Mouse (Mus musculus) midbrain, embryonic 12.5 days (tissue): Measurements from ENCODE around the gene Acad10. TPM values are rescaled to one million over a fixed set of nuclear protein-coding genes. Genes with fewer than 3 reads are reported as not detected.
"Not testable (repeated sequence)": the region's sequence is repeated elsewhere in the genome, so short reads cannot be mapped to it uniquely, and the experiment has no call there.

Experiments used
- ATAC-seq: fragments of 200-750 bp; cut with Nextera tagmentation; 2 replicates; pipeline ENCODE4 v1.8.0; 2017; ENCODE audit warnings: low read depth, moderate TSS enrichment, moderate library complexity; ENCODE audit not compliant: low FRiP score
- H3K27ac ChIP-seq: fragments of 300-500 bp; sonication (generic); replicated peaks from 2 replicates; pipeline ENCODE4 v1.5.1; 2016; ENCODE audit warnings: mild to moderate bottlenecking
- H3K27me3 ChIP-seq: fragments of 300-500 bp; sonication (generic); 2 replicates; pipeline ENCODE4 v1.6.1; 2016; ENCODE audit warnings: mild to moderate bottlenecking
- H3K36me3 ChIP-seq: fragments of 300-500 bp; sonication (generic); 2 replicates; pipeline ENCODE4 v1.6.1; 2016
- H3K4me1 ChIP-seq: fragments of 300-500 bp; sonication (generic); 2 replicates; pipeline ENCODE4 v1.6.1; 2016
- H3K4me2 ChIP-seq: fragments of 300-500 bp; sonication (generic); replicated peaks from 2 replicates; pipeline ENCODE4 v1.6.1; 2016; ENCODE audit warnings: mild to moderate bottlenecking, moderate library complexity
- H3K4me3 ChIP-seq: fragments of 300-500 bp; sonication (generic); 2 replicates; pipeline ENCODE4 v1.5.1; 2016; ENCODE audit warnings: mild to moderate bottlenecking
- H3K9ac ChIP-seq: fragments of 300-500 bp; sonication (generic); replicated peaks from 2 replicates; pipeline ENCODE4 v1.6.1; 2016; ENCODE audit warnings: mild to moderate bottlenecking, moderate library complexity
- H3K9me3 ChIP-seq: fragments of 300-500 bp; sonication (generic); 2 replicates; pipeline ENCODE4 v1.6.1; 2016; ENCODE audit warnings: mild to moderate bottlenecking
- WGBS: fragments of 180-500 bp; shearing (Covaris S2); methylation state at CpG from one replicate; pipeline ENCODE4 v1.1.7; 2016; 5-methylcytosine and 5-hydroxymethylcytosine counted together
- polyA plus RNA-seq: library from polyadenylated mRNA; unstranded; fragments of >200 nt; fragmentation: Nextera tagmentation; extraction: Ambion mirVana; gene quantifications from 2 replicates; pipeline ENCODE4 v1.2.1, GENCODE M21; 2016

Acad10 gene
- polyA plus RNA-seq: 1.9 and 2.3 TPM in 2 replicates

DNA sequence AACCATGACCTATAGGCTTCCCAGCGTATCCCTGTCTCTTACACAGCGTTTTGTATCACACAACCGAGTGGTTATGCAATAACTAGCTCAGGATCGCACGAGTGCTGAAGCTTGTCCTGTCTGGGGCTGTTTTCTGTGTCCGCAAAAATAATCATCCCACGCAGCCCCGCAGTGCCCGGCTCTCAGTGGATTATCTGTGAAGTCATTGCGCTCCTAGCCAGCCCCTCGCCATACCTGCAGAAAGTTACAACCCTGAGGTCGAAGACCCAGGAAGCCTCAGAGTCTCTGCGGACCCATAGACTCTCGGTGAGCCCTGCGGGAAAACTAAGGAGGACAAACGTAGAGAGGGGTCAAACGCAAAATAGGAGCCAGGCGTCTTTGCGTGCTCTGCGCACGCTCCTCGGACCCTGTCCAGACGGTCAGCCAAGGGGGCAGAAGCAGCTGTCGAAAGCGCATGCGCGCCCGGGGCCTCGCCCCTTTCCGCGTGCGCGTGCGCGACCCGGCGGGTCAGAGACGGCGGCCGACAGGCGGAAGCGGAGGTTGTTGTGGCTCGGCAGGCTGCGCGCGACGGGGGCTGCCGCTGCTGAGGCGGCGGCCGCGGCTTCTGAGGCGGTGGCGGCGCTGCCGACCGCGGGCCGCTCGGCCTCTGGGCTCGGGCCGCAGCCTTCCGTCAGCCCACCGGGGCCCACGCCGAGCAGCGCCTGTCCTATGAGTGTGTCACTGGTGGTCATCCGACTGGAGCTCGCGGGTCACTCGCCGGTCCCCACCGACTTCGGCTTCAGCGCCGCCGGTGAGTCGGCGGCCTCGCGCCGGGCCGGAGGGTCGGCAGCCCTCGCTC lies at the start of gene Acad10, which contains the start of gene Brap:
Acad10 (minus strand) TSS at position 456 of the 838 bp plus-strand sequence.
Brap (plus strand) TSS at position 505 of the 838 bp plus-strand sequence.
- peak within 1 kb of the TSS; percentile 75 for H3K27ac ChIP-seq
- H3K4me3 ChIP-seq: peak within 1 kb of the TSS; percentile 97
- peak; percentile 87 for ATAC-seq
- H3K4me2 ChIP-seq: peak within 1 kb of the TSS; percentile 87
- WGBS: 2% methylated on average over 75 of the region's 85 CpGs
- H3K27me3 ChIP-seq: no peaks in the 10 kb centered on the region
- H3K4me1 ChIP-seq: peaks cover 15% of the 10 kb centered on the region
- H3K9me3 ChIP-seq: no peaks in the 10 kb centered on the region
- H3K36me3 ChIP-seq: peaks cover 31% of the 10 kb centered on the region
- H3K9ac ChIP-seq: peak within 1 kb of the TSS; percentile 93

DNA sequence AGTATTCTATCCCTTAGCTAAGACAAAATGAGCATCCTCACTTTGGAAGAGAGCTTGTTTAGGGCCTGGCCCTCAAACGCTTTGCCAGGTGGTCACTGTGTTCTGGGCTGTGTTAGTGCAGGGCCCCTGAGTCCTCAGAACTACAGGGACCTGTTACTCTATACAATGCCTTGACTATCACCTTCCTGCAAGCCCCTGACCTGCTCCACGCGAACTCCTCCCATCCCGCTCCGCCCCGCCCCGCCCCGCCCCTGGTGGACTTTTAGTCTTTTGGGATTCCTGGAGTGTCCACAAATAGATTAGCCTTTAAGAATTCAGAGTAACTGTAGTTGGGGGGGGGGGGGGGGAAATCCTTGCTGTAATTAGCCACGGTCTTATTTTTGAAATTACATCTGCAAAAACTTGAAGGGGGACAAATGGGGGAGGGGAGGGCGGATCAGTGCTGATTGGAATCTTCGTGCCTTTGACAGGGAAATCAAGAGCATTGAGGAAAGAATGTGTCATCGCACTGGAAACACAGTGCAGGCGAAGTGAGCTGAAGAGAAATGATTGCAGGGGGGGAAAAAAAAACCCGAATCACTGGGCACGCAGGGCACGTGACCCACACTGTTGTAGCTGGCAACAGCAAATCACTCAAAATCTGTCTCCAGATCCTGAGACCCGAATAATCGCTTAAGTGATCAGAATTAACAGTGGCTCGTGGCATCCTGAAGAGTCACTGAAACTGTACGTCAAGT lies 44.4 kb upstream of the Acad10 start:
- H3K4me2 ChIP-seq: peak overlapping the region; percentile 46
- no peak overlapping the region for H3K27ac ChIP-seq
- 0 out of 2 replicates have a peak overlapping the region, but pooled peaks have one; percentile 1 for H3K4me3 ChIP-seq
- no peaks in the 10 kb centered on the region for H3K36me3 ChIP-seq
- WGBS: 9% methylated on average over 20 of the region's 20 CpGs
- ATAC-seq: no peak
- H3K4me1 ChIP-seq: peaks cover 11% of the 10 kb centered on the region
- H3K27me3 ChIP-seq: no peaks in the 10 kb centered on the region
- H3K9me3 ChIP-seq: no peaks in the 10 kb centered on the region
- H3K9ac ChIP-seq: 0 out of 2 replicates have a peak overlapping the region, but pooled peaks have one; percentile 3

DNA sequence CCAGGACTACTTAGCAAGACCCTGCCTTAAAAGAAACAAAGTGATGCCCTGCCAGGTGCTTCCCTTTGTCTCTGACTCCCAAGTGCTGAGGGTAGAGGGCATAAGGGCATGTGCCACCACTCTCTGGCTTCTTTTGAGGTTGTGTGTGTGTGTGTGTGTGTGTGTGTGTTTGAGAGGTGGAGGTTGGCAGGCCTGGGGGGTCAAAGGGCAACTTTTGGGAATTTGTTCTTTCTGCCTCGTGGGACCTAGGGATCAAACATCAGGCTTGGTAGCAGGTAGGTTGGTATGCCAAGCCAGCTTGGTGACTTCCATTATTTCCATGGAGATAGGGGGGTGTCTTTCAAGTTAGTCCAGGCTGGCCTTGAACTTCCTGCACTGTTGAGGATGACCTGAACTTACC lies 43.0 kb upstream of the Acad10 start:
- H3K36me3 ChIP-seq: no peaks in the 10 kb centered on the region
- 88% methylated on average over 1 of the region's 1 CpGs for WGBS
- H3K27me3 ChIP-seq: no peaks in the 10 kb centered on the region
- ATAC-seq: no peak
- peaks cover 11% of the 10 kb centered on the region for H3K4me1 ChIP-seq
- H3K4me2 ChIP-seq: no peak overlapping the region
- no peak overlapping the region for H3K27ac ChIP-seq
- H3K9me3 ChIP-seq: no peaks in the 10 kb centered on the region
- no peak overlapping the region for H3K9ac ChIP-seq
- no peak overlapping the region for H3K4me3 ChIP-seq

DNA sequence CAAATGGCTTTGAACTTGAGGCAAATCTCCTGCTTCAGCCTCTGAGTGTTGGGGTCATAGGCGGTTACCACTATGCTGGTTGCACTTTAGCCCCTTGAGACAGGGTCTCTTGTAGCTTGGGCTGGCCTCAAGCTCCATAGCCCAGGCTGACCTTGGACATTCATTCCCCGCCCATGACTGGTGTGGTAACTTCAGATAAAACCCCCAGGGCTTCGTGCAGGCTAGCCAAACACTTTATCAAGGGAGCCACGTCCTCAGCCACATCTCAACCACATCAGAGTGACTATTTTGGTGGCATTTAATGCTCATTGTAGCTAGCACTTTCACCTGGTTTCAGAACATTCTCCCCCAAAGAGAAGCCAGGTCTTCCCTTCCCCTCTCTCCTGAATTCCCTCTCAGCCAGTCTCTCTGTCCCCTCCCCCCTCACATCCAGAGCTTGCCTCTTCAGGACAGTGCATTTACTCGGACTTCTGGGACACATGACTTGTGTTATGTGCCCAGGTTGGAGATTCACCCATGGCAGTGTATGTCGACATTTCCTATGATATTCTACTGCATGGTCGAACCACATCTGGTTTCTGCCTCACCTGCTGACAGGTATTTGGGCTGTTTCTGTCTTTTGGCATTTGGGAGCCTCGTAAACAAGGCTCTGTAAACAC lies 40.9 kb upstream of the Acad10 start:
- H3K27me3 ChIP-seq: no peaks in the 10 kb centered on the region
- 64% methylated on average over 8 of the region's 8 CpGs for WGBS
- H3K4me2 ChIP-seq: no peak overlapping the region
- no peak overlapping the region for H3K9ac ChIP-seq
- peaks cover 11% of the 10 kb centered on the region for H3K4me1 ChIP-seq
- H3K9me3 ChIP-seq: no peaks in the 10 kb centered on the region
- no peak overlapping the region for H3K4me3 ChIP-seq
- no peaks in the 10 kb centered on the region for H3K36me3 ChIP-seq
- ATAC-seq: no peak
- H3K27ac ChIP-seq: no peak overlapping the region

DNA sequence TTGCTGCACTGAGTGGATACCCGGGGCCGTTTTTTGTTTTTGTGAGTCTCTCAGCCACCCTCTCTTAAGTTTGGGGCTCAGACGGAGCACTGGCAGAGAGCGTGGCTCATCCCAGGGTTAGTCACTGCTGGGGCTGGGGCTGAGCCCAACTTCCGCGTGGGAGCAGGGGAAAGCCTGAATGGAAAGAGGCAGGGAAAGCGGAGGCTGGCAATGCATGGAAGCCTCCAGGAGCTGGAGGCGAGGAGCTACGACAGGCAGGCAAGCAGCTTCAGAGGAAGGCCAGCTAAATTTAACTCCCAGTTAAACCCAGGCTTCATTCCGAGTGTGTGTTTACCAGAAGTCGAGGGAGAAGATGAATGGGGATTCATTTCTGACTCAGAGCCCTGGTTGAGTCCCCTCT lies 40.2 kb upstream of the Acad10 start:
- H3K4me1 ChIP-seq: peaks cover 11% of the 10 kb centered on the region
- no peak overlapping the region for H3K9ac ChIP-seq
- no peak overlapping the region for H3K27ac ChIP-seq
- no peaks in the 10 kb centered on the region for H3K9me3 ChIP-seq
- 29% methylated on average over 11 of the region's 11 CpGs for WGBS
- no peak overlapping the region for H3K4me3 ChIP-seq
- ATAC-seq: no peak
- no peak overlapping the region for H3K4me2 ChIP-seq
- H3K36me3 ChIP-seq: no peaks in the 10 kb centered on the region
- H3K27me3 ChIP-seq: no peaks in the 10 kb centered on the region

DNA sequence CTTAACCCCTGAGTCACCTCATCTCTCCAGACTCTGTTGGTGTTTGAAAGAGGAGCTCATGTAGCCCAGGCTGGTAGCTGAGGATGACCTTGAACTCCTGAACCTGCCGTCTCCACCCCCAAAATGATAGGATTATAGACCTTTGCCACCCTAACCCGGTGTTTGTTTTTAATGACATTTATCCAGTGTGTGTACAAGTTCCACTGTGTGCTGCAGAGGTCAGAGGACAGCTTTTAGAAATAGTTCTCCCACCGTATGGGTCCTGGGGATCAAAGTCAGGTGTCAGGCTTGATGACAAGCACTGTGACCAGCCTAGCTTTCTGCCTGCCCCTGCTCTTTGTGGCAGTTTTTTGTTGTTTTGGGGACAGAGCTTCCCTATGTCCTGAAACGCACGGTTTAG lies 39.6 kb upstream of the Acad10 start:
- H3K27me3 ChIP-seq: no peaks in the 10 kb centered on the region
- no peaks in the 10 kb centered on the region for H3K36me3 ChIP-seq
- ATAC-seq: no peak
- H3K27ac ChIP-seq: no peak overlapping the region
- H3K9ac ChIP-seq: no peak overlapping the region
- H3K9me3 ChIP-seq: no peaks in the 10 kb centered on the region
- 52% methylated on average over 5 of the region's 5 CpGs for WGBS
- H3K4me3 ChIP-seq: no peak overlapping the region
- peaks cover 7% of the 10 kb centered on the region for H3K4me1 ChIP-seq
- H3K4me2 ChIP-seq: no peak overlapping the region

DNA sequence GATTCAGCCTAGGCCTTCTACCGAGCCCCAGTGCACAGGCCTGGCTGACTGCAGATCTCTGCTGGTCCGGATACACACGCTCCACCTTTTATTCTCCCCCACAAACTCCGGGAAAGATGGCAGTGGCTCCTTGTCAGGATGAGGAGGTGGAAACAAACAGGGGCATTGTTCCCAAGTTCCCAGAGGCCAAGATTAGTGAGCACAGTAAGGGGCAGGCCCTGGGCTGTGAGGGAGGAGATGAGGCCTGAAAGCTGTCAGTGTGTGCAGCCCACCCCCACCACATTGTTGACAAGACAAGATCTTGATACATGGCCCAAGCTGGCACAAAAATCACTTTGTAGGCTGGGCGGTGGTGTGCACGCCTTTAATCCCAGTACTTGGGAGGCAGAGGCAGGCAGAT lies 36.4 kb upstream of the Acad10 start:
- 52% methylated on average over 6 of the region's 6 CpGs for WGBS
- Histone ChIP-seq H3K27me3 (no peaks in the 10 kb centered on the region), H3K4me1 (no peaks in the 10 kb centered on the region), H3K27ac (no peak overlapping the region), H3K36me3 (no peaks in the 10 kb centered on the region), H3K9me3 (no peaks in the 10 kb centered on the region), H3K9ac (no peak overlapping the region), H3K4me3 (no peak overlapping the region), H3K4me2 (no peak overlapping the region)
- no peak for ATAC-seq

DNA sequence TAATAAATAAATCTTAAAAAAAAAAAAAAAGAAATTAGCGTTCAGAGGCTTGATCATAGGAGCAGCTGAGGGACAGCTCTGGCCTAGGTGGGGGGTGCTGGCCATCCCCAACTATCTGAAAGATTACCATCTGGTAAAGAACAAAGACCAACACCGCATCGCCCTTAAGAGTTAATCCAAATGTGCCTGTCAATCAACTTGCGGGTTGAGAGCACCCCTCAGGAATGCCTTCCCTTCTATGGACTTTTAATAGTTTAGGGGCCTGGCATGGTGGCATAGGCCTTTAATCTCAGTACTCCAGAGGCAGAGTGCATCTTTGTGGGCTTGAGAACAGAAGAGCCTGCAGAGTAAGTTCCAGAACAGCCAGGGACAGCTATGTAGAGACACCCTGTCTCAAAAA lies 32.6 kb upstream of the Acad10 start:
- no peak for ATAC-seq
- H3K27me3 ChIP-seq: no peaks in the 10 kb centered on the region
- no peaks in the 10 kb centered on the region for H3K4me1 ChIP-seq
- no peak overlapping the region for H3K9ac ChIP-seq
- H3K27ac ChIP-seq: no peak overlapping the region
- H3K36me3 ChIP-seq: peaks cover under 1% of the 10 kb centered on the region; the same call in 1 of the 2 replicates
- no peak overlapping the region for H3K4me2 ChIP-seq
- WGBS: 84% methylated on average over 4 of the region's 4 CpGs
- H3K4me3 ChIP-seq: no peak overlapping the region
- H3K9me3 ChIP-seq: no peaks in the 10 kb centered on the region

DNA sequence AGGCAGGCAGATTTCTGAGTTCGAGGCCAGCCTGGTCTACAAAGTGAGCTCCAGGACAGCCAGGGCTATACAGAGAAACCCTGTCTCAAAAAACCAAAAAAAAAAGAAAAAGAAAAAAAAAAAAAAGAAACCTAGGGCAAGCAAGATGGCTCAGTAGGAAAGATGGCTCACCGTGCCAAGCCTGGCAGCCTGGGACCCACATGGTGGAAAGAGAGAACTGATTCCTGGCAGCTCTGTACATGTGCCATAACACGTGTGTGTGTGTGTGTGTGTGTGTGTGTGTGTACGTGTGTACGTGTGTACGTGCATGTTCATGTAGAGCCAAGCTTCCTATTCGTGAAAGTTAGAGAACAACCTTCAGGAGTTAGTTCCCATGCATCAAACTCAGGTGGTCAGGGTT lies 31.1 kb upstream of the Acad10 start:
- WGBS: 88% methylated on average over 7 of the region's 7 CpGs
- H3K9ac ChIP-seq: not testable (repeated sequence)

DNA sequence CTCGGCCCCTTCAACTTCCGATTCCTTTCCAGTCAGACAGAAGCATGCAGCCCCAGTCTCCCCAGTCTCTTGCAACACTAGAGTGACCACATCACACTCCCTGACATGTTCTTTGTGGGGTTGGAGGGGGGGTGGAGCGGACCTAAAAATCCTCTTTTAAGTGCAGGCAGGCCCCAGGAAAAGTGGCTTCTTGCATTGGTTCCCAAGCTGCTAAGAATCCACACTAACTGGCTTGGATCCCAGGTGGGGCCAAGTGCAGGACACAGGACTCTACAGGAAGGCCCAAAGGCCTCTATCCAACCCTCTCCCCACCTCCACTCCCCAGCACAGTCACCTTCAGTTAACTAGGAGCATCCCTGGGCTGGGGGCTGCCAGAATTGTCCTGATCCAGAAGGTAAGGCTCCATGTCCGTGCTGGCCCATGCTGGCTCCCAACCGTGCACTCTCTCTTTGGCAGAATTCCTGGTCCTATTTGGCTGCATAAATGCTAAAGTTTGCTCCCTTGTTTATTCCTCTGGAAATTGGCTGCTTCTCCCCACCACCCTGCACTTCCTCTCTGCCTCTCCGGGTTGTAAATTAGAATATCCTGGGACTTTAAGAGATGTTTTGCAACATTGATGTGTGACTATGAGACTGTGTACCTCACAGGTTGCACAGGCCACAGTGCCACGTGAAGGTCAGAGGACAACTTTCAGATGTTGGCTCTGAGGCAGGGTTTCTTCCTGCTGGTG lies 30.3 kb upstream of the Acad10 start:
- 82% methylated on average over 7 of the region's 7 CpGs for WGBS
- no peaks in the 10 kb centered on the region for H3K27me3 ChIP-seq
- no peaks in the 10 kb centered on the region for H3K4me1 ChIP-seq
- peaks cover 21% of the 10 kb centered on the region for H3K36me3 ChIP-seq
- no peak overlapping the region for H3K4me2 ChIP-seq
- no peak overlapping the region for H3K4me3 ChIP-seq
- H3K27ac ChIP-seq: no peak overlapping the region
- no peak overlapping the region for H3K9ac ChIP-seq
- no peaks in the 10 kb centered on the region for H3K9me3 ChIP-seq
- no peak for ATAC-seq

More for the DNA sequence above, 31.1 kb upstream of the Acad10 start:
- not testable (repeated sequence) for H3K4me2 ChIP-seq, H3K27ac ChIP-seq, H3K9me3 ChIP-seq, H3K4me1 ChIP-seq, H3K4me3 ChIP-seq, ATAC-seq, H3K27me3 ChIP-seq
- H3K36me3 ChIP-seq: peaks cover 15% of the 10 kb centered on the region

DNA sequence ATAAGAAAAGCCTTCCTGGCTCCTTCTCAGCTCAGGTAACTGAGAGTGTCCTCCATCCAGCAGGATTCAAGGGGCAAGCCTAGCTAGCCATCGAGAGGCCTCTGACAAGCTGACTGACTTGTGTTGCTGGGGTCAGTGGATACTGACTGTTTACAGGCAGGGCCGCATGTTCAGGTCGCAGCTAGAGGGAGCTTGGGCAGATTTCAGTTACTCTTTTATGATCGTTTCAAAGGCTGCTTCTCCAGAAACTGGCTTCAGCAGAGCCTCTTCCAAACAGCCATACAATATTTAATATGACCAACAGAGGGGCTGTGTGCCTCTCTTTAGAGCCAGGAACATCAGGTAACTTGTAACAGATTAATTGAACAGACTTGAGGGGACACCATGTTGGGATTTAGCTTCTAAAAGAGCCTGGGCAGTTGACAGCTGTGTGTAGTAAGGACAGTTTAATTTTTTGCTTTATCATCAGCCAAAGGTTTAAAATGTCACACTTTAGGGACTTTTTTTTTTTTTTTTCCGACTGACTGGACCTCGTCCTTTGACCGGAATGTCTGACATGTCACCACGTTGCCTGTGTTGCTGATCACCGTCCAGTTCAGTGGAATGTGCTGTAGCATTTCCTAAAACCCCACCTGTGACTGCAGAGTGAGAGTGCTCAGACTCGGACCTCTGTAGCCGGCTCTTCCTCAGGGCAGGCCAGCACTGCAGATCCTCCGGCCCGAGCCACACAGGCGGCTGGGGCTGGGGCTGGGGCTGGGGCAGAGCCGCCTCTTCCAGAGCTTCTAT lies 26.0 kb upstream of the Acad10 start:
- H3K27me3 ChIP-seq: no peaks in the 10 kb centered on the region
- H3K36me3 ChIP-seq: peaks cover 61% of the 10 kb centered on the region
- no peaks in the 10 kb centered on the region for H3K9me3 ChIP-seq
- H3K4me3 ChIP-seq: no peak overlapping the region
- no peak overlapping the region for H3K9ac ChIP-seq
- H3K4me2 ChIP-seq: no peak overlapping the region
- no peak overlapping the region for H3K27ac ChIP-seq
- no peaks in the 10 kb centered on the region for H3K4me1 ChIP-seq
- ATAC-seq: no peak
- 87% methylated on average over 15 of the region's 15 CpGs for WGBS
